Comparison of ENCODE assay signal across 8 mouse cellular contexts in the genomic region with DNA sequence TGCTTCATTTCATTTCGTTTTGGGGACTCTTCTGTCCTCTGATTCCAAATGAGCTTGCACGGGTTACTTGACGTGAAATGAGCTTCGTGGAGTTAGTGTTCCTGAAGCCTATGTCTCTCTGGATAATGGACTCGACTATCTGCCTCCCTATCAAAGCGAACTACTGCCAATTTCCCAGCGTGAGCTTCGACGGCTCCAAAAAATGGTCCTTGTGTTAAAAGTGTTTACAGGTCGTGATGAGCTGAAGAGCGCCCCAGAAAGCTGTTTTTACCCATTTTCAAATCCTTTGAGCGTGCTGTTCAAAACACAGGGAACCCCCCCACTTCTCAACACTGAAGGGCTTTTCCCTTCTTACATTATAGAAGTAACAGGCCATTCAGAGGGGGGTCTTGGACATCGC. TPM values are rescaled to one million over a fixed set of nuclear protein-coding genes. Genes with fewer than 3 reads are reported as not detected.
DNase-seq lines count a peak whose midpoint lies in the region; ATAC-seq and TF ChIP-seq lines count a peak whose summit lies in the region.

No protein-coding gene starts in this region.

- H3K9ac ChIP-seq in lung, postnatal 0 days (replicated peaks; ENCODE audit: low read depth) = peak overlapping the region; percentile 94
- peak overlapping the region; percentile 82 for H3K9ac ChIP-seq in hindbrain, embryonic 12.5 days
- H3K9ac ChIP-seq in midbrain, embryonic 14.5 days (replicated peaks; ENCODE audit: low read length) = peak overlapping the region; percentile 93

- peak overlapping the region; percentile 96 for H3K4me3 ChIP-seq in lung, postnatal 0 days (ENCODE audit: low read depth, low read length)
- H3K4me3 ChIP-seq in hindbrain, embryonic 12.5 days = peak overlapping the region; percentile 91
- H3K4me3 ChIP-seq in midbrain, embryonic 14.5 days (replicated peaks; ENCODE audit: low read depth, low read length) = peak overlapping the region; percentile 92

- H3K36me3 ChIP-seq in lung, postnatal 0 days (ENCODE audit: insufficient read depth, low read length) = no peaks in the 10 kb centered on the region
- no peaks in the 10 kb centered on the region for H3K36me3 ChIP-seq in hindbrain, embryonic 12.5 days
- H3K36me3 ChIP-seq in midbrain, embryonic 14.5 days (ENCODE audit: control insufficient read depth, insufficient read depth, low read length) = no peaks in the 10 kb centered on the region

- peak overlapping the region; percentile 82 for H3K4me2 ChIP-seq in lung, postnatal 0 days (replicated peaks; ENCODE audit: low read depth, low read length)
- peak overlapping the region; percentile 62 for H3K4me2 ChIP-seq in hindbrain, embryonic 12.5 days (replicated peaks)
- peak overlapping the region; percentile 76 for H3K4me2 ChIP-seq in midbrain, embryonic 14.5 days (ENCODE audit: low read length)

- no peaks in the 10 kb centered on the region for H3K27me3 ChIP-seq in lung, postnatal 0 days (replicated peaks; ENCODE audit: insufficient read depth, low read length)
- H3K27me3 ChIP-seq in hindbrain, embryonic 12.5 days = no peaks in the 10 kb centered on the region
- no peaks in the 10 kb centered on the region for H3K27me3 ChIP-seq in midbrain, embryonic 14.5 days (ENCODE audit: control insufficient read depth, insufficient read depth, low read length)

- no peak for TF ChIP-seq EP300 in lung, postnatal 0 days (IDR thresholded peaks at IDR 0.05)

- DNase-seq in adrenal gland, postnatal 14 days = peak; percentile 6
- DNase-seq in adrenal gland, adult 18-20 months (ENCODE audit: low spot score in 2 of 2) = no peak
- DNase-seq in lung, postnatal 0 days (ENCODE audit: low spot score) = peak; percentile 35
- no peak for DNase-seq in lung, postnatal 14 days
- DNase-seq in midbrain, embryonic 14.5 days = no peak
- DNase-seq in right cerebral cortex, adult 18-20 months = no peak
- no peak for DNase-seq in frontal cortex, postnatal 10 days (ENCODE audit: low spot score in 2 of 2)

- ATAC-seq in lung, postnatal 0 days = no peak
- no peak for ATAC-seq in hindbrain, embryonic 12.5 days (ENCODE audit: low FRiP score)
- no peak for ATAC-seq in midbrain, embryonic 14.5 days (ENCODE audit: low FRiP score, low TSS enrichment)

- WGBS in lung, postnatal 0 days = 3% methylated on average over 13 of the region's 13 CpGs
- WGBS in hindbrain, embryonic 12.5 days = 4% methylated on average over 13 of the region's 13 CpGs
- 3% methylated on average over 13 of the region's 13 CpGs for WGBS in midbrain, embryonic 14.5 days

- no peak for TF ChIP-seq CTCF in lung, postnatal 0 days (IDR thresholded peaks at IDR 0.05)

- no peaks in the 10 kb centered on the region for H3K9me3 ChIP-seq in lung, postnatal 0 days (ENCODE audit: low read length)
- no peaks in the 10 kb centered on the region for H3K9me3 ChIP-seq in hindbrain, embryonic 12.5 days (replicated peaks)
- H3K9me3 ChIP-seq in midbrain, embryonic 14.5 days (ENCODE audit: control insufficient read depth, low read length) = no peaks in the 10 kb centered on the region

- peaks cover 18% of the 10 kb centered on the region; the same call in 1 of the 2 replicates for H3K4me1 ChIP-seq in lung, postnatal 0 days (ENCODE audit: insufficient read depth, low read depth, low read length)
- H3K4me1 ChIP-seq in hindbrain, embryonic 12.5 days = peaks cover 24% of the 10 kb centered on the region
- H3K4me1 ChIP-seq in midbrain, embryonic 14.5 days (ENCODE audit: control insufficient read depth, insufficient read depth, low read length) = peaks cover 28% of the 10 kb centered on the region

- H3K27ac ChIP-seq in lung, postnatal 0 days (ENCODE audit: low read length) = peak overlapping the region; percentile 90
- peak overlapping the region; percentile 96 for H3K27ac ChIP-seq in hindbrain, embryonic 12.5 days
- H3K27ac ChIP-seq in midbrain, embryonic 14.5 days (replicated peaks; ENCODE audit: low read depth, low read length) = peak overlapping the region; percentile 97

RNA-seq across cellular contexts. Expression of gene Trp53bp2, which starts 0.7 kb away (rescaled TPM):
- total RNA-seq in adrenal gland, postnatal 14 days (2021) = 23.0 and 23.6 TPM in 2 replicates
- total RNA-seq in adrenal gland, adult 18-20 months (2021) = 10 to 100 TPM; 17.5 to 20.2 TPM
- polyA plus RNA-seq in lung, postnatal 0 days (2015; fragmentation: Nextera tagmentation; extraction: Ambion mirVana) = 27.0 and 30.1 TPM in 2 replicates
- 31.9 and 32.7 TPM in 2 replicates for polyA plus RNA-seq in hindbrain, embryonic 12.5 days (2016; fragmentation: Nextera tagmentation; extraction: Ambion mirVana)
- polyA plus RNA-seq in midbrain, embryonic 14.5 days (2014; fragmentation: Nextera tagmentation; extraction: Ambion mirVana) = 13.9 and 25.5 TPM in 2 replicates

Comparison
In these comparisons a context has a peak if more than half of its experiments do, and no peak if none do; other contexts are left out.
1. DNase-seq: peak in adrenal gland, postnatal 14 days (single experiment) and lung, postnatal 0 days (single experiment); none in adrenal gland, adult 18-20 months (0 of 2), lung, postnatal 14 days (single experiment), midbrain, embryonic 14.5 days (single experiment), right cerebral cortex, adult 18-20 months (single experiment) and frontal cortex, postnatal 10 days (0 of 2).
2. Peak in every context shown above with its lines, with median percentiles within 50 percentile points of each other: H3K27ac ChIP-seq, H3K4me2 ChIP-seq, H3K4me3 ChIP-seq and H3K9ac ChIP-seq.